Mouse (Mus musculus): ENCODE data around the gene Ldlrad2. TPM values are rescaled to one million over a fixed set of nuclear protein-coding genes. Genes with fewer than 3 reads are reported as not detected.

Ldlrad2 gene
- not detected in 2 replicates for polyA plus RNA-seq (2014; fragmentation: Nextera tagmentation; extraction: Ambion mirVana)

- 87% methylated on average over 10 of the region's 10 CpGs for WGBS
- no peak within 1 kb of the TSS for H3K4me2 ChIP-seq (replicated peaks; ENCODE audit: low read depth, low read length)
- no peak for ATAC-seq (ENCODE audit: low FRiP score, low TSS enrichment)
Measured at GRCm38 (mm10) chr4:137574469-137574868, at the start of gene Ldlrad2. TSS of gene Ldlrad2 (minus strand) at chr4:137574569.

GRCm38 (mm10) chr4:137622847-137623246 is 48.5 kb upstream of the Ldlrad2 start:
- Histone ChIP-seq H3K9me3 (ENCODE audit: control insufficient read depth, low read length) (no peaks in the 10 kb centered on the region), H3K4me2 (replicated peaks; ENCODE audit: low read depth, low read length) (no peak overlapping the region), H3K36me3 (ENCODE audit: control insufficient read depth, insufficient read depth, low read length) (peaks cover 87% of the 10 kb centered on the region), H3K9ac (ENCODE audit: low read depth, low read length) (no peak overlapping the region), H3K27me3 (ENCODE audit: control insufficient read depth, insufficient read depth, low read length) (no peaks in the 10 kb centered on the region), H3K27ac (ENCODE audit: low read depth, low read length) (no peak overlapping the region), H3K4me3 (ENCODE audit: low read length) (no peak overlapping the region), H3K4me1 (ENCODE audit: control insufficient read depth, insufficient read depth, low read length) (no peaks in the 10 kb centered on the region)
- ATAC-seq (ENCODE audit: low FRiP score, low TSS enrichment), result no peak
- WGBS, result 91% methylated on average over 8 of the region's 8 CpGs

More at GRCm38 (mm10) chr4:137574469-137574868, at the start of gene Ldlrad2:
- no peak within 1 kb of the TSS for H3K4me3 ChIP-seq (ENCODE audit: low read length)
- H3K9ac ChIP-seq (ENCODE audit: low read depth, low read length), result no peak within 1 kb of the TSS
- no peak within 1 kb of the TSS for H3K27ac ChIP-seq (ENCODE audit: low read depth, low read length)
- H3K27me3 ChIP-seq (ENCODE audit: control insufficient read depth, insufficient read depth, low read length), result 0 out of 2 replicates have a peak, but pooled peaks cover 5% of the 10 kb centered on the region
- H3K4me1 ChIP-seq (ENCODE audit: control insufficient read depth, insufficient read depth, low read length), result no peaks in the 10 kb centered on the region; the same call in 1 of the 2 replicates
- H3K36me3 ChIP-seq (ENCODE audit: control insufficient read depth, insufficient read depth, low read length), result peaks cover 16% of the 10 kb centered on the region
- no peaks in the 10 kb centered on the region for H3K9me3 ChIP-seq (ENCODE audit: control insufficient read depth, low read length)

- Histone ChIP-seq H3K4me1 (ENCODE audit: control insufficient read depth, insufficient read depth, low read length) (0 out of 2 replicates have a peak, but pooled peaks cover 7% of the 10 kb centered on the region), H3K9me3 (ENCODE audit: control insufficient read depth, low read length) (no peaks in the 10 kb centered on the region), H3K27ac (ENCODE audit: low read depth, low read length) (no peak overlapping the region), H3K4me2 (replicated peaks; ENCODE audit: low read depth, low read length) (no peak overlapping the region), H3K27me3 (ENCODE audit: control insufficient read depth, insufficient read depth, low read length) (no peaks in the 10 kb centered on the region), H3K36me3 (ENCODE audit: control insufficient read depth, insufficient read depth, low read length) (peaks cover 88% of the 10 kb centered on the region), H3K9ac (ENCODE audit: low read depth, low read length) (no peak overlapping the region), H3K4me3 (ENCODE audit: low read length) (no peak overlapping the region)
- WGBS, result 57% methylated on average over 15 of the region's 15 CpGs
- no peak for ATAC-seq (ENCODE audit: low FRiP score, low TSS enrichment)
Measured at GRCm38 (mm10) chr4:137610256-137610655, 35.9 kb upstream of the Ldlrad2 start.

- no peaks in the 10 kb centered on the region for H3K27me3 ChIP-seq (ENCODE audit: control insufficient read depth, insufficient read depth, low read length)
- no peak overlapping the region for H3K27ac ChIP-seq (ENCODE audit: low read depth, low read length)
- 80% methylated on average over 7 of the region's 7 CpGs for WGBS
- H3K4me1 ChIP-seq (ENCODE audit: control insufficient read depth, insufficient read depth, low read length), result 0 out of 2 replicates have a peak, but pooled peaks cover 7% of the 10 kb centered on the region
- no peak overlapping the region for H3K4me3 ChIP-seq (ENCODE audit: low read length)
- ATAC-seq (ENCODE audit: low FRiP score, low TSS enrichment), result no peak
- H3K9ac ChIP-seq (ENCODE audit: low read depth, low read length), result no peak overlapping the region
- H3K36me3 ChIP-seq (ENCODE audit: control insufficient read depth, insufficient read depth, low read length), result peaks cover 90% of the 10 kb centered on the region
- no peak overlapping the region for H3K4me2 ChIP-seq (replicated peaks; ENCODE audit: low read depth, low read length)
- no peaks in the 10 kb centered on the region for H3K9me3 ChIP-seq (ENCODE audit: control insufficient read depth, low read length)
Measured at GRCm38 (mm10) chr4:137609702-137610101, 35.3 kb upstream of the Ldlrad2 start.

GRCm38 (mm10) chr4:137609281-137609680 is 34.9 kb upstream of the Ldlrad2 start:
- ATAC-seq (ENCODE audit: low FRiP score, low TSS enrichment), result no peak
- H3K4me2 ChIP-seq (replicated peaks; ENCODE audit: low read depth, low read length), result no peak overlapping the region
- H3K36me3 ChIP-seq (ENCODE audit: control insufficient read depth, insufficient read depth, low read length), result peaks cover 89% of the 10 kb centered on the region
- H3K9ac ChIP-seq (ENCODE audit: low read depth, low read length), result no peak overlapping the region
- 0 out of 2 replicates have a peak, but pooled peaks cover 7% of the 10 kb centered on the region for H3K4me1 ChIP-seq (ENCODE audit: control insufficient read depth, insufficient read depth, low read length)
- no peaks in the 10 kb centered on the region for H3K27me3 ChIP-seq (ENCODE audit: control insufficient read depth, insufficient read depth, low read length)
- no peak overlapping the region for H3K27ac ChIP-seq (ENCODE audit: low read depth, low read length)
- 61% methylated on average over 7 of the region's 7 CpGs for WGBS
- H3K9me3 ChIP-seq (ENCODE audit: control insufficient read depth, low read length), result no peaks in the 10 kb centered on the region
- H3K4me3 ChIP-seq (ENCODE audit: low read length), result no peak overlapping the region

- Histone ChIP-seq H3K27me3 (ENCODE audit: control insufficient read depth, insufficient read depth, low read length) (no peaks in the 10 kb centered on the region), H3K9me3 (ENCODE audit: control insufficient read depth, low read length) (no peaks in the 10 kb centered on the region), H3K36me3 (ENCODE audit: control insufficient read depth, insufficient read depth, low read length) (peaks cover 67% of the 10 kb centered on the region), H3K9ac (ENCODE audit: low read depth, low read length) (no peak overlapping the region), H3K27ac (ENCODE audit: low read depth, low read length) (no peak overlapping the region), H3K4me3 (ENCODE audit: low read length) (no peak overlapping the region), H3K4me1 (ENCODE audit: control insufficient read depth, insufficient read depth, low read length) (0 out of 2 replicates have a peak, but pooled peaks cover 7% of the 10 kb centered on the region), H3K4me2 (replicated peaks; ENCODE audit: low read depth, low read length) (no peak overlapping the region)
- WGBS, result 98% methylated on average over 2 of the region's 2 CpGs
- no peak for ATAC-seq (ENCODE audit: low FRiP score, low TSS enrichment)
Measured at GRCm38 (mm10) chr4:137607023-137607422, 32.7 kb upstream of the Ldlrad2 start.

- Histone ChIP-seq H3K4me3 (ENCODE audit: low read length) (no peak overlapping the region), H3K36me3 (ENCODE audit: control insufficient read depth, insufficient read depth, low read length) (peaks cover 34% of the 10 kb centered on the region), H3K27me3 (ENCODE audit: control insufficient read depth, insufficient read depth, low read length) (no peaks in the 10 kb centered on the region), H3K9ac (ENCODE audit: low read depth, low read length) (no peak overlapping the region), H3K27ac (ENCODE audit: low read depth, low read length) (no peak overlapping the region), H3K4me2 (replicated peaks; ENCODE audit: low read depth, low read length) (no peak overlapping the region), H3K4me1 (ENCODE audit: control insufficient read depth, insufficient read depth, low read length) (no peaks in the 10 kb centered on the region; the same call in 1 of the 2 replicates), H3K9me3 (ENCODE audit: control insufficient read depth, low read length) (no peaks in the 10 kb centered on the region)
- ATAC-seq (ENCODE audit: low FRiP score, low TSS enrichment), result no peak
- WGBS, result 81% methylated on average over 11 of the region's 11 CpGs
Measured at GRCm38 (mm10) chr4:137603449-137604171, 29.2 kb upstream of the Ldlrad2 start.

- H3K9me3 ChIP-seq (ENCODE audit: control insufficient read depth, low read length), result no peaks in the 10 kb centered on the region
- no peak overlapping the region for H3K4me3 ChIP-seq (ENCODE audit: low read length)
- no peak overlapping the region for H3K9ac ChIP-seq (ENCODE audit: low read depth, low read length)
- WGBS, result 86% methylated on average over 5 of the region's 5 CpGs
- H3K36me3 ChIP-seq (ENCODE audit: control insufficient read depth, insufficient read depth, low read length), result no peaks in the 10 kb centered on the region
- peaks cover 16% of the 10 kb centered on the region for H3K4me1 ChIP-seq (ENCODE audit: control insufficient read depth, insufficient read depth, low read length)
- ATAC-seq (ENCODE audit: low FRiP score, low TSS enrichment), result no peak
- no peaks in the 10 kb centered on the region for H3K27me3 ChIP-seq (ENCODE audit: control insufficient read depth, insufficient read depth, low read length)
- no peak overlapping the region for H3K27ac ChIP-seq (ENCODE audit: low read depth, low read length)
- H3K4me2 ChIP-seq (replicated peaks; ENCODE audit: low read depth, low read length), result no peak overlapping the region
Measured at GRCm38 (mm10) chr4:137598577-137598976, 24.2 kb upstream of the Ldlrad2 start.

GRCm38 (mm10) chr4:137597098-137597630 is 22.8 kb upstream of the Ldlrad2 start:
- Histone ChIP-seq H3K27me3 (ENCODE audit: control insufficient read depth, insufficient read depth, low read length) (no peaks in the 10 kb centered on the region), H3K9me3 (ENCODE audit: control insufficient read depth, low read length) (no peaks in the 10 kb centered on the region), H3K4me2 (replicated peaks; ENCODE audit: low read depth, low read length) (no peak overlapping the region), H3K36me3 (ENCODE audit: control insufficient read depth, insufficient read depth, low read length) (no peaks in the 10 kb centered on the region), H3K27ac (ENCODE audit: low read depth, low read length) (no peak overlapping the region), H3K4me1 (ENCODE audit: control insufficient read depth, insufficient read depth, low read length) (peaks cover 16% of the 10 kb centered on the region), H3K9ac (ENCODE audit: low read depth, low read length) (no peak overlapping the region), H3K4me3 (ENCODE audit: low read length) (no peak overlapping the region)
- WGBS, result 90% methylated on average over 4 of the region's 4 CpGs
- no peak for ATAC-seq (ENCODE audit: low FRiP score, low TSS enrichment)
